Mouse (Mus musculus) erythroblast, embryonic 14.5 days (primary cell): Measurements from ENCODE around the gene Itm2b.

ENCODE experiments used
- GATA1 ChIP-seq: IDR thresholded peaks from 2 replicates; pipeline ENCODE4 v1.6.1; 2012; ENCODE audit warnings: low read length, inconsistent platforms, mixed read lengths
- TAL1 ChIP-seq: IDR thresholded peaks from 3 replicates; pipeline ENCODE4 v1.6.1; 2012; ENCODE audit warnings: low read length, inconsistent platforms, mixed read lengths

DNA sequence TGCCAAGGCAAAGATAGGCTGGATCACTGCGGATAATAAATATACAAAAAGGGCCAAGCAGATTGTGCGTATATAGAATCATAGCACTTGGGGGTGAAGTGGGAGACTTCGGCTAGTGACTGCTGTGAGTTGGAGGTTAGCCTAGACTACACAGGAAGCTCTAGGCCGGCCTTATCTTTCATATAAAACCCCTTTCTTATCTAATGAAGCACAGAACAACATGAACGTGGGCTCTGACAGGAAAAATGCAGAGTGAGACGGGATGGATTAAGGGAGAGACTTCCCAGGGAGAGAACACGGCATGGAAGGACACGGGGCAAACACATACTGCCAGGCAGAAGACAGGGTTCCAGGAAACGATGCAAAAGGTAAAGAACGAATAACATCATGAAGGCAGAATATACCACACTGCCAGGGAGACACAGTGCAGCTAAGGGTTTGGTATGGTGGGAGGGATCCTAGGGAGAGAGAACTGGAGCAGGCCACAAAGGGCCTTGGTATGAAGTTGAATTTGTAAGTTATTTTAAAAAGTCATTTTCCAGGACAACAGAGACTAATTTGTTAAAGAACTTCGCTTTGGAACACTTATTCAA lies 14.9 kb downstream of the Itm2b start:
- TF ChIP-seq TAL1 (no peak), GATA1 (no peak)
